13 mouse cellular contexts compared by ENCODE assay signal in the genomic region with DNA sequence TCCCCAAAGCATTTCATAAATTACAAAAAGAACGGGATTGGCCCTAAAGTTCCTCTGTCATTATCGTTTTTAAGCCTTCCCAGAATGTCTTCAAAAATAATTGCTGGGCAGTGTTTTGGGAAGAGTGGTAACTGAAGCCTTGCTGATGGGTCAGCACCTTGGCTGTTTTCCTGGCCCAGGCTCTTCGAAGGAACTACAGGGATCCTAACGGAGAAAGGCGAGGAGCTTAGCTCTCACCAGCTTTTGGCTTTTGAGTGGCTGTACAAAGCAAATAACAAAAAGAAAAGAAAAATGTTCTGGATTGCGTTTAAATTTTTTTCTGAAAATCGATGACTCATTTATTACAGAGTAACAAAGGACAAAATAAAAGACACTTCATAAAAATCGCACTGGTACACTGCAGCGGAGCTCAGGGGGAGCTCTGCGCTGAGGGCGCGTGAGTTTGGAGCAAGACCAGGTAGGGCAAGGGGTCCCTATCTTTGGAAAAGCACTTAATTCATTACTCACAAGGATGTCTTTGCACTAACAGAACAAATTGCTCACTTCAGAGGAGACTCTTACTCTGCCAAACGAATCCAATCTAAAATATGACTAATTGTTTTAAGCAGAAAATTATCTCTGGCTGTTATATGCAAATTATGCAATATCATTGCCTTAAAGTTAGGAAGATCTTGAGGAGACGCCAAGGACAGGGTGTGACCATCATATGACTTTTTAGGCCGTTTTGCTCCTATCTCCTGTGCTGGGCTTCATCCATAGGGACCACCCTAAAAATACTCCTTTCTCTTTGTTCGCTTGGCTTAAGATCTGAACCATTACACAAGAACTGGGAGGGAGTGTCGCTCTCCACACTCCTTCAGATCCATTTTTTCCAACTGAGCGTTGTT. TPM values are rescaled to one million over a fixed set of nuclear protein-coding genes. Genes with fewer than 3 reads are reported as not detected.
A peak's percentile ranks its signal among the peaks of the same experiment; 100 is the strongest.
DNase-seq lines count a peak whose midpoint lies in the region; TF ChIP-seq lines count a peak whose summit lies in the region.
"Had no signal": no experiment of that assay in that cellular context is flagged by ENCODE, and none has a peak within 500 bp of the region (broad histone marks: within the 10 kb centered on the region; RNA-seq: fewer than 3 reads in every experiment).

No protein-coding gene starts in this region.

- TF ChIP-seq CTCF in left cerebral cortex, adult 2 months (IDR thresholded peaks at IDR 0.05) = no peak

- peak; percentile 44 for DNase-seq in adrenal gland, postnatal 10 days
- no peak for DNase-seq in adrenal gland, postnatal 25 days
- DNase-seq in left cerebral cortex, adult 2 months (ENCODE audit: extremely low spot score in 1 of 2, low spot score in 2 of 2) = no peak
- DNase-seq in left cerebral cortex, postnatal 14 days (ENCODE audit: low spot score in 2 of 2) = no peak
- peak; percentile 41 for DNase-seq in NIH3T3 (ENCODE audit: low read depth)
- DNase-seq in lung, postnatal 36 days = peak; percentile 44
- DNase-seq in forebrain, embryonic 10.5 days (ENCODE audit: extremely low spot score, low spot score) = no peak
- DNase-seq in spleen, postnatal 36 days (ENCODE audit: low spot score in 2 of 2) = no peak
- DNase-seq: kidney, adult 11 months; liver, postnatal 0 days; thymus, adult 18-20 months had no signal

- H3K27me3 ChIP-seq in forebrain, embryonic 10.5 days (ENCODE audit: poor library complexity, severe bottlenecking) = no peaks in the 10 kb centered on the region
- H3K27me3 ChIP-seq: neural tube, embryonic 13.5 days had no signal

- H3K4me1 ChIP-seq in forebrain, embryonic 10.5 days = peaks cover 24% of the 10 kb centered on the region

- H3K9me3 ChIP-seq in forebrain, embryonic 10.5 days = no peaks in the 10 kb centered on the region
- H3K9me3 ChIP-seq: neural tube, embryonic 13.5 days had no signal

- no peak overlapping the region for H3K4me3 ChIP-seq in left cerebral cortex, adult 2 months
- H3K4me3 ChIP-seq in forebrain, embryonic 10.5 days = no peak overlapping the region
- H3K4me3 ChIP-seq: neural tube, embryonic 13.5 days had no signal

- H3K27ac ChIP-seq in left cerebral cortex, adult 2 months = peak overlapping the region; percentile 24; the same call in 1 of the 2 replicates
- H3K27ac ChIP-seq in forebrain, embryonic 10.5 days = no peak overlapping the region
- H3K27ac ChIP-seq: hindbrain, embryonic 14.5 days; neural tube, embryonic 13.5 days had no signal

- intact Hi-C loops in left cerebral cortex, adult 2 months (cut with DNase I) = loop anchor here (2.0 kb wide), 1 partner anchor 33 kb away; the partner anchor contains the start of gene Add3
- intact Hi-C loops in left cerebral cortex, postnatal 14 days (cut with DNase I) = no loop called here

- no peaks in the 10 kb centered on the region for H3K36me3 ChIP-seq in forebrain, embryonic 10.5 days (replicated peaks)
- H3K36me3 ChIP-seq: neural tube, embryonic 13.5 days had no signal

- 90% methylated on average over 18 of the region's 18 CpGs for WGBS in forebrain, embryonic 10.5 days

RNA-seq across cellular contexts. Expression of gene Add3, which starts 32.6 kb away (rescaled TPM):
- 10 to 100 TPM; 77.6 to 89.0 TPM for total RNA-seq in adrenal gland, postnatal 10 days (2021)
- total RNA-seq in adrenal gland, postnatal 25 days (2021) = 48.3 and 51.8 TPM in 2 replicates
- total RNA-seq in left cerebral cortex, adult 2 months (2021) = 10 to 100 TPM; 84.4 to 86.9 TPM
- total RNA-seq in left cerebral cortex, postnatal 14 days (2021) = 100 to 1,000 TPM in 1 of 2 experiments, 10 to 100 TPM in 1; 89.0 to 102 TPM
- 55.4 and 59.3 TPM in 2 replicates for polyA plus RNA-seq in forebrain, embryonic 10.5 days (2016; fragmentation: Nextera tagmentation; extraction: Ambion mirVana)

Comparison
In these comparisons a context has a peak if more than half of its experiments do, and no peak if none do; other contexts are left out.
1. DNase-seq: peak in adrenal gland, postnatal 10 days (single experiment), NIH3T3 (single experiment) and lung, postnatal 36 days (single experiment); none in adrenal gland, postnatal 25 days (single experiment), left cerebral cortex, adult 2 months (0 of 2), left cerebral cortex, postnatal 14 days (0 of 2), forebrain, embryonic 10.5 days (single experiment) and spleen, postnatal 36 days (0 of 2).